Mouse (Mus musculus) lung, embryonic 16.5 days (tissue): ENCODE data around the gene Gp2. TPM values are rescaled to one million over a fixed set of nuclear protein-coding genes. Genes with fewer than 3 reads are reported as not detected.

Experiments used
- ATAC-seq: fragments of 200-750 bp; cut with Nextera tagmentation; 2 replicates; pipeline ENCODE4 v1.8.0; 2017; ENCODE audit warnings: low read depth, mild to moderate bottlenecking, moderate library complexity
- H3K27ac ChIP-seq: fragments of 300-500 bp; sonication (generic); 2 replicates; pipeline ENCODE4 v1.5.1; 2014; ENCODE audit warnings: mild to moderate bottlenecking, control low read depth, low read length
- H3K27me3 ChIP-seq: fragments of 300-500 bp; sonication (generic); 2 replicates; pipeline ENCODE4 v1.6.1; 2014; ENCODE audit warnings: low read depth, low read length, mixed read lengths; ENCODE audit not compliant: control insufficient read depth, insufficient read depth
- H3K36me3 ChIP-seq: fragments of 300-500 bp; sonication (generic); 2 replicates; pipeline ENCODE4 v1.6.1; 2014; ENCODE audit warnings: low read length; ENCODE audit not compliant: control insufficient read depth, insufficient read depth
- H3K4me1 ChIP-seq: fragments of 300-500 bp; sonication (generic); replicated peaks from 2 replicates; pipeline ENCODE4 v1.6.1; 2014; ENCODE audit warnings: low read length, mixed read lengths; ENCODE audit not compliant: control insufficient read depth, insufficient read depth
- H3K4me2 ChIP-seq: fragments of 300-500 bp; sonication (generic); 2 replicates; pipeline ENCODE4 v1.6.1; 2014; ENCODE audit warnings: low read depth, low read length, control low read depth
- H3K4me3 ChIP-seq: fragments of 300-500 bp; sonication (generic); 2 replicates; pipeline ENCODE4 v1.5.1; 2014; ENCODE audit warnings: mild to moderate bottlenecking, low read length, control low read depth
- H3K9ac ChIP-seq: fragments of 300-500 bp; sonication (generic); 2 replicates; pipeline ENCODE4 v1.6.1; 2014; ENCODE audit warnings: low read length, control low read depth
- H3K9me3 ChIP-seq: fragments of 300-500 bp; sonication (generic); 2 replicates; pipeline ENCODE4 v1.6.1; 2016; ENCODE audit warnings: low read length; ENCODE audit not compliant: control insufficient read depth
- WGBS: fragments of 180-500 bp; shearing (Covaris S2); extraction: QIAGEN DNeasy Blood & Tissue Kit; methylation state at CpG from one replicate; pipeline ENCODE4 v1.1.7; 2014; 5-methylcytosine and 5-hydroxymethylcytosine counted together
- polyA plus RNA-seq: library from polyadenylated mRNA; unstranded; fragments of >200 nt; fragmentation: Nextera tagmentation; extraction: Ambion mirVana; gene quantifications from 2 replicates; pipeline ENCODE4 v1.2.1, GENCODE M21; 2015

The Gp2 gene
- 0.08 TPM in 1 of 2 replicates, not detected in the other for polyA plus RNA-seq

GRCm38 (mm10) chr7:119459185-119459584, at the start of gene Gp2:
Gp2 (minus strand) TSS chr7:119459285.
- Histone ChIP-seq H3K4me1 (no peaks in the 10 kb centered on the region), H3K36me3 (no peaks in the 10 kb centered on the region), H3K27me3 (no peaks in the 10 kb centered on the region), H3K4me3 (no peak within 1 kb of the TSS), H3K9me3 (no peaks in the 10 kb centered on the region), H3K9ac (no peak within 1 kb of the TSS), H3K4me2 (no peak within 1 kb of the TSS), H3K27ac (no peak within 1 kb of the TSS)
- ATAC-seq, result no peak
- 75% methylated on average over 6 of the region's 6 CpGs for WGBS

- Histone ChIP-seq H3K4me2 (no peak overlapping the region), H3K9ac (no peak overlapping the region), H3K27ac (no peak overlapping the region), H3K4me3 (no peak overlapping the region), H3K36me3 (no peaks in the 10 kb centered on the region), H3K27me3 (no peaks in the 10 kb centered on the region), H3K4me1 (no peaks in the 10 kb centered on the region), H3K9me3 (no peaks in the 10 kb centered on the region)
- ATAC-seq, result no peak
- WGBS, result 76% methylated on average over 4 of the region's 4 CpGs
These were observed 31.1 kb upstream of the Gp2 start for GRCm38 (mm10) chr7:119490041-119490780.

GRCm38 (mm10) chr7:119486683-119487082, 27.6 kb upstream of the Gp2 start:
- Histone ChIP-seq H3K27ac (no peak overlapping the region), H3K4me2 (no peak overlapping the region), H3K36me3 (no peaks in the 10 kb centered on the region), H3K4me3 (no peak overlapping the region), H3K27me3 (no peaks in the 10 kb centered on the region), H3K9ac (no peak overlapping the region), H3K4me1 (no peaks in the 10 kb centered on the region), H3K9me3 (no peaks in the 10 kb centered on the region)
- no peak for ATAC-seq
- WGBS, result 81% methylated on average over 5 of the region's 5 CpGs

GRCm38 (mm10) chr7:119484154-119484553, 25.1 kb upstream of the Gp2 start:
- 81% methylated on average over 4 of the region's 4 CpGs for WGBS
- no peak overlapping the region for H3K4me3 ChIP-seq
- no peak overlapping the region for H3K27ac ChIP-seq
- no peak overlapping the region for H3K4me2 ChIP-seq
- no peak overlapping the region for H3K9ac ChIP-seq
- no peaks in the 10 kb centered on the region for H3K27me3 ChIP-seq
- ATAC-seq, result no peak
- no peaks in the 10 kb centered on the region for H3K9me3 ChIP-seq
- H3K36me3 ChIP-seq, result no peaks in the 10 kb centered on the region
- H3K4me1 ChIP-seq, result no peaks in the 10 kb centered on the region

GRCm38 (mm10) chr7:119479256-119479655, 20.2 kb upstream of the Gp2 start, which contains the start of gene Umod:
Umod (minus strand) TSS chr7:119479282.
- no peak within 1 kb of the TSS for H3K27ac ChIP-seq
- no peaks in the 10 kb centered on the region for H3K4me1 ChIP-seq
- no peaks in the 10 kb centered on the region for H3K27me3 ChIP-seq
- no peak within 1 kb of the TSS for H3K4me2 ChIP-seq
- no peaks in the 10 kb centered on the region for H3K9me3 ChIP-seq
- no peak within 1 kb of the TSS for H3K4me3 ChIP-seq
- no peaks in the 10 kb centered on the region for H3K36me3 ChIP-seq
- no peak within 1 kb of the TSS for H3K9ac ChIP-seq
- no peak for ATAC-seq

- Histone ChIP-seq H3K9me3 (no peaks in the 10 kb centered on the region), H3K4me3 (no peak overlapping the region), H3K27ac (no peak overlapping the region), H3K36me3 (no peaks in the 10 kb centered on the region), H3K4me1 (no peaks in the 10 kb centered on the region), H3K4me2 (no peak overlapping the region), H3K9ac (no peak overlapping the region), H3K27me3 (no peaks in the 10 kb centered on the region)
- 59% methylated on average over 33 of the region's 33 CpGs for WGBS
- ATAC-seq, result no peak
These were observed 17.7 kb upstream of the Gp2 start for GRCm38 (mm10) chr7:119476500-119477389.

- H3K36me3 ChIP-seq, result no peaks in the 10 kb centered on the region
- no peak overlapping the region for H3K4me2 ChIP-seq
- H3K4me1 ChIP-seq, result no peaks in the 10 kb centered on the region
- H3K9ac ChIP-seq, result no peak overlapping the region
- H3K27ac ChIP-seq, result no peak overlapping the region
- H3K27me3 ChIP-seq, result no peaks in the 10 kb centered on the region
- ATAC-seq, result no peak
- no peaks in the 10 kb centered on the region for H3K9me3 ChIP-seq
- no peak overlapping the region for H3K4me3 ChIP-seq
- 72% methylated on average over 7 of the region's 7 CpGs for WGBS
These were observed 4.9 kb downstream of the Gp2 start for GRCm38 (mm10) chr7:119454192-119454591.

GRCm38 (mm10) chr7:119443849-119444248, 15.2 kb downstream of the Gp2 start:
- ATAC-seq, result no peak
- WGBS, result 64% methylated on average over 4 of the region's 4 CpGs
- H3K4me1 ChIP-seq, result no peaks in the 10 kb centered on the region
- no peaks in the 10 kb centered on the region for H3K27me3 ChIP-seq
- no peak overlapping the region for H3K27ac ChIP-seq
- H3K9ac ChIP-seq, result no peak overlapping the region
- no peak overlapping the region for H3K4me3 ChIP-seq
- H3K4me2 ChIP-seq, result no peak overlapping the region
- H3K36me3 ChIP-seq, result no peaks in the 10 kb centered on the region
- no peaks in the 10 kb centered on the region for H3K9me3 ChIP-seq

GRCm38 (mm10) chr7:119441938-119442337, 17.1 kb downstream of the Gp2 start:
- H3K9ac ChIP-seq, result no peak overlapping the region
- H3K4me2 ChIP-seq, result no peak overlapping the region
- H3K27me3 ChIP-seq, result no peaks in the 10 kb centered on the region
- H3K9me3 ChIP-seq, result no peaks in the 10 kb centered on the region
- no peak for ATAC-seq
- 59% methylated on average over 1 of the region's 1 CpGs for WGBS
- no peaks in the 10 kb centered on the region for H3K4me1 ChIP-seq
- H3K27ac ChIP-seq, result no peak overlapping the region
- H3K4me3 ChIP-seq, result no peak overlapping the region
- H3K36me3 ChIP-seq, result no peaks in the 10 kb centered on the region
